Mouse (Mus musculus) skeletal muscle tissue, adult 2 months (tissue): ENCODE measurements around the gene Tusc2.

Source experiments
- DNase-seq: peaks from one replicate; pipeline ENCODE4 v3.0.0-alpha.2; 2012; ENCODE audit warnings: low read depth, low spot score

Tusc2 gene

GRCm38 (mm10) chr9:107563029-107563581, at the start of gene Tusc2:
TSS of gene Tusc2 (plus strand) at chr9:107563255.
- DNase-seq, result peak; percentile 95

- peak; percentile 57 for DNase-seq
These were observed 48.6 kb upstream of the Tusc2 start for GRCm38 (mm10) chr9:107514303-107514955.

GRCm38 (mm10) chr9:107520331-107520730, 42.7 kb upstream of the Tusc2 start:
- DNase-seq, result no peak

- DNase-seq, result no peak
These were observed 41.9 kb upstream of the Tusc2 start for GRCm38 (mm10) chr9:107521190-107521589.

- DNase-seq, result no peak
These were observed 41.2 kb upstream of the Tusc2 start for GRCm38 (mm10) chr9:107521711-107522399.

- no peak for DNase-seq
These were observed 40.7 kb upstream of the Tusc2 start for GRCm38 (mm10) chr9:107522400-107522711.

GRCm38 (mm10) chr9:107526198-107527026, 36.6 kb upstream of the Tusc2 start:
- no peak for DNase-seq

- DNase-seq, result peak; percentile 96
These were observed 29.2 kb upstream of the Tusc2 start, which contains the start of gene Tmem115 for GRCm38 (mm10) chr9:107533791-107534407. TSS of gene Tmem115 (plus strand) at chr9:107533945.

GRCm38 (mm10) chr9:107534408-107535202, 28.4 kb upstream of the Tusc2 start:
- no peak for DNase-seq

GRCm38 (mm10) chr9:107538231-107538630, 24.8 kb upstream of the Tusc2 start:
- no peak for DNase-seq

- no peak for DNase-seq
These were observed 24.3 kb upstream of the Tusc2 start for GRCm38 (mm10) chr9:107538711-107539110.

GRCm38 (mm10) chr9:107539940-107540339, 23.1 kb upstream of the Tusc2 start:
- no peak for DNase-seq

GRCm38 (mm10) chr9:107540420-107540819, 22.6 kb upstream of the Tusc2 start:
- no peak for DNase-seq

- DNase-seq, result no peak
These were observed 22.1 kb upstream of the Tusc2 start for GRCm38 (mm10) chr9:107541005-107541404.

- peak; percentile 89 for DNase-seq
These were observed 21.3 kb upstream of the Tusc2 start, which contains the start of the genes Cyb561d2 and Nprl2 for GRCm38 (mm10) chr9:107541474-107542351. TSS of gene Cyb561d2 (minus strand) at chr9:107542193. TSS of gene Nprl2 (plus strand) at chr9:107542226.

- DNase-seq, result no peak
These were observed 20.7 kb upstream of the Tusc2 start for GRCm38 (mm10) chr9:107542352-107542686.

GRCm38 (mm10) chr9:107542721-107543120, 20.3 kb upstream of the Tusc2 start:
- DNase-seq, result no peak

GRCm38 (mm10) chr9:107543299-107543698, 19.8 kb upstream of the Tusc2 start:
- no peak for DNase-seq

GRCm38 (mm10) chr9:107544196-107544700, 18.8 kb upstream of the Tusc2 start:
- no peak for DNase-seq

GRCm38 (mm10) chr9:107544729-107545128, 18.3 kb upstream of the Tusc2 start:
- DNase-seq, result no peak
